Mouse (Mus musculus) spleen, embryonic (tissue): ENCODE data around the gene Smc3.
"Not testable (repeated sequence)": the region's sequence is repeated elsewhere in the genome, so short reads cannot be mapped to it uniquely, and the experiment has no call there.

ENCODE experiments used
- CTCF ChIA-PET: fragments of 350-600 bp; sonication (Branson Sonifier 250); formaldehyde crosslinking; loops from one replicate; lab custom pipeline; 2022; lab: Charles Lee

Smc3 gene

DNA sequence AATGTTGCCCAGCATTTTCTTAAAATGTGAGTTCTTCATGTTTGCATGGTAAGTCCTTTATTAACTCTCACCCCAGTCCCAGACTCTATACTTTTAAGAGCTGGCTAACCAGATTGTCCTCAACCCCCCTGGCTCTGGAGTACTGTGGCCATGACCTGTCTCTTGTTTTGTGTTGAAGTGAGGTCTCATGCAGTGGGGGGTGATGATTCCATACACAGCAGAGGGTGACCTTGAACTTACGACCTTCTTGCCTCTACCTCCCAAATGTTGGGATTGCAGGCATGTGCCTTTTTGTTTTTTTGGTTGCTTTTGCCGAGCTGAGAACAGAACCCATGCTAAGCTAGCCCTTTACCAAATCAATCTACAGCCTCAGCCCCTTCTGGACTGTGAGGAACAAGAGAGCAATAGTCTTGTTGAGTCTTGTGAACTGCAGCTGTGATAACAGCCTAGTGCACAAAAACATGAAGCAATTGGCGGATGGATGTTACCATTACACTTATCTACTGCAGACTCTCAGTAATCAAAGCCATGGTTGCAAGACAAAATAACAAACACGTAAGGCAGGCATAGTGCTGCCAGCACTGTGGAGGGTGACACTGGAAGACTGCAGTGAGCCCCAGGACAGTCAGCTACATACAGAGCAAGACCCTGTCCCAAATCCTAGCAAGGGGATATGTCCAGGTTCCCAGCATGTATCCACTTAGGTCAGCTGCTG lies 24.7 kb upstream of the Smc3 start:
- CTCF ChIA-PET = interaction anchor here (0.8 kb wide), 1 partner anchor 156 kb away, joined by 13 read pairs; no protein-coding TSS in a partner anchor

DNA sequence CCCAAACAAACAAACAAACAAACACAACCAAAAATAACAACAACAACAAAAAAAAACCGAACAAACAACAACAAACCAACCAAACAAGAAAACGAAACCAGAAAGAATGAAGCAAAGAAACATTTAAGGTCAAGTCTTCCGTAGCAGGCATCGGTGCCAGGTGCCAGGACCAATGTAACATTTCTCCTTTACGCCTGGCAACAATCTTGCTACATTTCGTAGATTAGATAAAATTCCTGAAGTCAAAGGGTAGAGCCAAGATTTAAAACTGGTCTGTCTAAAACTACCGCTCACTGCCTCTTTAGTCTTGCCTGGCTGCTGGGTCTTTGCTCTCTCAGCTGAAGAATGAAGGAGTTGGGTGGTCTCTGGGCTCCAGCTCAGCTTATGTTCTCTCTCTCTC lies 24.1 kb upstream of the Smc3 start:
- CTCF ChIA-PET = no interaction called here

DNA sequence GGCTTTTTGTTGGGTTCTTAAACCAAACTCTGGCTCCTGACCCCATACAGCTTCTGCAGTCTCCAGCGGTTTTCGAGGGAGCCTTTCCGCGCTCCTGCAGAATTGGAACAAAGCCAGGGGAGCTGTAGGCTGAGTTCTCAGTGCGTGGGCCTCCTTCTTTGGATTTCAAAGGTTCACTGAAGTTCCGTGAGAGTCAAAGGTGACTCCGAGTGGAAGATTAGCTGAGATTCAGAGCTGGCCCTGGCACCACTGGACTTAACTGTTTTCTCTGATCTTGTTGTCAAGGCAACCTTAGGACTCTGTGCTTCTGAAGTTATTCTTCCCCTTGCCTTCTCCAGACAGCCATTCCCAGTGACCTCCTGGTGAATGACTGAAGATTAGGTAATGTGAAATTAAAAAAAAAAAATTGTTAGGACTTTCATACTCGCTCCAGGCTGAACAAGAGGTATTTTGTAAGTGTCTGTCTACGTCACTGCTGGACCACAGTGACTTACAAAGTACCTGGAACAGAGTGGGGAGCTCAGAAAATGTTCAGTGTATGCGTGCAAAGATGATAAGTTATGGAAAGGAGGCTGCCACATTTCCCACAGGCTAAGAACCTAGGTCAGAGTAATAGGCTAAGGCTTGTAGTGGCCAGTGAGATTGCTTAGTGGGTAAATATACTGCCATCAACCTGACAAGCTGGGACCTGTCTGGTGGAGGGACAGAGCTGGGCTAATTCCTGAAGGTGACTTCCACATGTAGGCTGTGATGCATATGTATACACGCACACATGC lies 23.0 kb upstream of the Smc3 start:
- CTCF ChIA-PET = interaction anchor here (0.7 kb wide), 2 partner anchors 73 to 192 kb away, joined by 3 to 5 read pairs; no protein-coding TSS in a partner anchor

DNA sequence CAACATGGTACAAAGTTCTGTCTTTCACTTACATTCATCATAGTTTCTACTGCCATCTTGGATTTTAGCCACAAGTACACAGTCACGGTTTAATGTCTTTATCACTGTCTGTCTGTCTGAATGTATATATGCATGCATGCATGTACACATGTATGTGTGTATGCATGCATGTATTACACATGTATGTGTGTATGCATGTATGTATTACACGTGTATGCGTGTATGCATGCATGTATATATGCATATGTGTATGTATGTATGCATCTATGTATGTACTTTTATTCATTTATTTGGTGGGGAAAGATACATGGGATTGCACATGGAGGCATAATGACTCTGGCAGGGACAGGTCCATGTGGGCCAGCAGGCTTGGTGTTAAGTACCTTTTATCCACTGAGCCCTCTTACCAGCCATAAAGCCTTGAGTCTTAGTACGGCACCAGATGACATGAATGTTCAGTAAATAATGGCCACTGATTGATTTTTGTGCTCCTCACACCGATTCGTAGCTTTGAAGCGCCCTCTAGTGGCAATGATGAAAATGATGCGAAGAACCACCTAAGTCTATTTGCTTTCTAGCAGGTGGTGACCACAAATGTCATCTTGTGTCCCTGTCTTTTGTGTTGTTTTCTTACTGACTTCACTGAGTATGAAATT lies 21.5 kb upstream of the Smc3 start:
- CTCF ChIA-PET = interaction anchor here (1.2 kb wide), 1 partner anchor 185 kb away, joined by 4 read pairs; no protein-coding TSS in a partner anchor

- CTCF ChIA-PET = interaction anchor here (0.7 kb wide), 2 partner anchors 63 to 161 kb away, joined by 5 to 11 read pairs; no protein-coding TSS in a partner anchor
Observed at GRCm38 (mm10) chr19:53580271-53580670, 19.9 kb upstream of the Smc3 start.

DNA sequence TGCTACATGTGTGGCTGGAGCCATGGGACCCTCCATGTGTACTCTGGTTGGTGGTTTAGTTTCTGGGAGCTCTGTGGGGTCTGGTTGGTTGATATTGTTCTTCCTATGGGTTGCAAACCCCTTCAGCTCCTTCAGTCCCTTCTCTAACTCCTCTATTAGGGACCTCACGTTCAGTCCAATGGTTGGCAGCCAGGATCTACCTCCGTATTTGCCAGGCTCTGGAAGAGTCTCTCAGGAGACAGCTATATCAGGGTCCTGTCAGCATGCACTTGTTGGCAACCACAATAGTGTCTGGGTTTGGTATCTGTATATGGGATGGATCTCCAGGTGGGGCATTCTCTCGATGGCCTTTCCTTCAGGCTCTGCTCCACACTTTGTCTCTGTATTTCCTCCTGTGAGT lies 12.5 kb upstream of the Smc3 start:
- CTCF ChIA-PET = not testable (repeated sequence)

DNA sequence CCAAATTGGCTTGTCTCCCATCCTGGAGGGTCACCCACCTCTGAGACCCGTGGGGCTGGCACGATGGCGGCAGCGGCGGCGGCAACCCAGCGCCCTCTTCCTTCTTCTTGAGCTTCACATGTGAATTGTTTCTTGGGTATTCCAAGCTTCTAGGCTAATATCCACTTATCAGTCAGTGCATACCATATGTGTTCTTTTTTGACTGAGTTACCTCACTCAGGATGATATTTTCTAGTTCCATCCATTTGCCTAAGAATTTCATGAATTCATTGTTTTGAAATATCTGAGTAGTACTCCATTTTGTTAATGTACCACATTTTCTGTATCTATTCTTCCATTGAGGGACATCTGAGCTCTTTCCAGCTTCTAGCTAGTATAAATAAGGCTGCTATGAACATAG lies 11.2 kb upstream of the Smc3 start, which contains the start of gene Nutf2-ps1:
Gene Nutf2-ps1 (minus strand): TSS at position 101 of the 400 bp plus-strand sequence.
- CTCF ChIA-PET = not testable (repeated sequence)

DNA sequence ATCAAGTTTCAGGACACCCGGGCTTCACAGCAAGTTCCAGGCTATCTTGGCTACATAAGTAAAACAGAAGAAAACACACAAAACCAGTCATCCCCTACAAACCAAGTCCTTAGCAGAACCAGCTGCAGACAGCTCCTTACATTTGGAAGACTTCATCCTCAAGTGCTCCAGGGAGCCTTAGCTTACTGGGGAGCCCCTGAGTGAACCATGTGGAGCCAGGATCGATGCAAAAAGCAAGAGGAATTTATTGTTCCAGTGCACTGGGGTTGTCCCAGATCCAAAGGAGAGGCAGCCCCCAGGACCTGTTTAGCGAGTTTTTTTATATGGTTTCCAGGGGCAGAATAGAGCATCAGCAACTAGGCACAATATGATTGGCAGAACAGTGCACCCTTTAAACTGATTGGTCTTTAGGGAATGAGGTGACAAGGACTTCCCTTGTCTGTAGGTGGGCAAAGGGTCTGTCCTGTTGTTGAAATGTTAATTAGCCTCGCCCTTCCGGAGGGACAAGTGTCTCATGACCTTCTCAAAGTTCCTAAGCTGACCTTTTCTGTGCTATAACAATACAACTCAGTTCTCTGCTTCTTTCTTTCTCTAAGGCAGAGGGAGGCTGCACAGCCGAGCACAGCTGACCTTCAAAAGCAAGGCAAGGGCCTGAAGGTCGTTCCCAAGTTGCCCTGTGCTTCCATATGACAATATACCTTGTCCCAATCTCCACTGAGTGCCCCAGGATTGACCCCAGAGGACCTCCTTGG lies 3.3 kb upstream of the Smc3 start:
- CTCF ChIA-PET = no interaction called here

GRCm38 (mm10) chr19:53600549-53601362 lies 558 bp downstream of the Smc3 start:
- CTCF ChIA-PET = no interaction called here

DNA sequence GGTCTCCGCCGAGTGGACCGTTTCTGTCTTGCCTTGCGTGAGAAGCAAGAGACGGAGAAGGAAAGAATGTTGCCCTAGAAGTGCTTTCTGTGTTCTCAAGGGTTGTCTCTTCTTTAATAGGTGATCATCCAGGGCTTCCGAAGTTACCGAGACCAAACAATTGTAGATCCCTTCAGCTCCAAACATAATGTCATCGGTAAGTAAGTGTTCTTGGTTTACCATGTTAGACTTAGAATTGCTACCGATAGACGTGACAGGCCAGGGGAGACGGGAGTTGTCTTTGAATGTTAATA lies 1.1 kb downstream of the Smc3 start:
- CTCF ChIA-PET = no interaction called here

DNA sequence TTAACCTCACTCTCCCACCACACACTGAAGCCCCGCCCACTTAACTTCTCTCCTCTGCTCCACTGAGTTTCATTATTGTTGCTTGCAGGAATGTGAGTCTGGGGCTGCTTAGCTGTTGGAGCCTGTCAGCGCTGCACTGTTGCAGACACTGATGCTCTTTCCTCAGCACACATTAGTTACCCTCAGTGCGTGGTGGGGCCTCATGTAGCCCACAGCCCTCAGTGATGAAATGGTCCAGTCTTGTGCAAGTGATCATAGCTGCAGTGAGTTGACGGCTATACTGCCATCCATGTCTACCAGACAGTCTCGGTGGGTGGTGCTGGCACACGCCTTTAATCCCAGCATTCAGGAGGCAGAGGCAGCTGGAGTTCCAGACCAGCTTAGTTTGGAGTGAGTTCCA lies 8.7 kb downstream of the Smc3 start:
- CTCF ChIA-PET = no interaction called here

- CTCF ChIA-PET = no interaction called here
Observed at GRCm38 (mm10) chr19:53621681-53622080, 21.5 kb downstream of the Smc3 start.

- CTCF ChIA-PET = interaction anchor here (0.7 kb wide), 1 partner anchor 85 kb away, joined by 6 read pairs; no protein-coding TSS in a partner anchor
Observed at GRCm38 (mm10) chr19:53638041-53638440, 37.8 kb downstream of the Smc3 start.

GRCm38 (mm10) chr19:53638727-53639126 lies 38.5 kb downstream of the Smc3 start:
- CTCF ChIA-PET = no interaction called here

DNA sequence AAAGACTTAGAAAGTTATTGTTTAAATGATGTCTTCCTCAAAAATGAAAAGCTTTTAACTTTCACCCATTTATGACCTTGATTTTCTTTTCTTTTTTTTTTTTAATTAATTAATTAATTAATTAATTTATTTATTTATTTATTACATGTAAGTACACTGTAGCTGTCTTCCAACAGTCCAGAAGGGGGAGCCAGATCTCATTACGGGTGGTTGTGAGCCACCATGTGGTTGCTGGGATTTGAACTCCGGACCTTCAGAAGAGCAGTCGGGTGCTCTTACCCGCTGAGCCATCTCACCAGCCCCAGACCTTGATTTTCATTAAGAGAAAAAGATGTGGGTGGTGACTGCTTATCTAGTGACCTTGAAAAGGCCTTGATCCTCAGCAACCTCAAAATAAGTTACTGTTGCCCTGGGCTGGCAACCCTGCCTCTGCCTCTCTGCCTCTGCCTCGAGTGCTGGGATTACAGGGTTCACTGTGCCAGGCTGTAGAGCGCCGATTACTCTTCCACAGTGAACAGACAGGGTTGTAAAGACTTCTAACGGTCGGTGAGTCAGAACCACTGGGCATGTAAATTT lies 43.9 kb downstream of the Smc3 start:
- CTCF ChIA-PET = no interaction called here

DNA sequence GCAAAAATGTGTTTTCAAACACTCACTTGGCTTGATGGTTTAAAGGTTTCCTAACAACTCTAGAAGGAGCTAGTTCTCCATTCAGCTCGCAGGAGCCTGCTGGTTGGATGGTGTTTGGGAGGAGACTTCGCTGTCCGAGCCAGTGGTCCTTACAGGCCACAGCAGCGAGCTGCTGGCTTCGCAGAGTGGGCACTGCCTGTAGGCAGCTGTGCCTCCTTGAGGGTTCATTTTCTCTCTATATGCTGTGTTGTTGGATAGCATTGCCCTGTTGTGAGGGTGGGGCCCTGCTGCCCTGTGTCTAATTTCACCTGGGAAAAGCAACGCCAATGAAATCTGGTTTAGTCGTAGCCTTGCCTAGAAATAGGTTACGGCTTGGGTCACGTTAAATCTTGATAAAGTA lies 47.1 kb downstream of the Smc3 start:
- CTCF ChIA-PET = no interaction called here

DNA sequence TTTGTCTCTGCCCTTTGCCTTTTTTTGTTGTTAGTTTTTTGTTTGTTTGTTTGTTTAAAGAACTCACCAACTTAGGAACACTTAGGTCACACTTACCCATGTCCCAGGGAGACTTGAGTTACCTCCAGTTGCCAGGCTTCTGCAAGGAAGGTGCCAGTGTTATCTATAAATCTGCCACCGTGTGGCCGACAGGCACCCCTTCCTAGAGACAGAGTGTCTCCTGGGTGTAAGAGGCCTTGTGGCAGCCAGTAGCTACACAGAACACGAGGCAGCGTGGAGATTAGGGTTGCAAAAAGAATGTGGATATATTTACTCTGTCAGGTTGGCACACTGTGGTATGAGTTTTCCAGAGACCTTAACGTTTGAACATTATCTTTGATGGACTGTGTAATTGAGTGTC lies 47.9 kb downstream of the Smc3 start:
- CTCF ChIA-PET = no interaction called here

DNA sequence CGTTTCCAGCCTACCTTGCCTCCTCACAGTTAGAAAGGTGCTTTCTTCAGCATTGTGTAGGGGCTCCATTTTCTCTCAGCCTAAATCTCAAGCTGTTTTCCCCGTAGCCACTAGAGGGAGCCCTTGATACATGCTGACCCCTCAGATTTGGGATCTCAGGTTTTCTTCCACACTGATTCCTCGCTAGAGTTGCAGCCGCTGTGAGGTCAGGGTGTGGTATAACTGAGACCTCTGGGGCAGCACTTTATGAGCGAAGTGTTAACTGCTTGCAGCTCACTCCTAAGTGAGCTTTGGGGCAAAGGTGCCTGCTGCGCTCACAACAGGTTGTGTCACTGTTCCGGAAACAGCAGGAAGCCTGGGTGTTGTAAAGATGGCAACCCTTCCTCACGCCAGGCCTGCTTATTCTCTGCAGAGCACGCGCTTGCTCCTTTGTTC lies 48.6 kb downstream of the Smc3 start:
- CTCF ChIA-PET = no interaction called here

- CTCF ChIA-PET = no interaction called here
Observed at GRCm38 (mm10) chr19:53649361-53649760, 49.2 kb downstream of the Smc3 start.

DNA sequence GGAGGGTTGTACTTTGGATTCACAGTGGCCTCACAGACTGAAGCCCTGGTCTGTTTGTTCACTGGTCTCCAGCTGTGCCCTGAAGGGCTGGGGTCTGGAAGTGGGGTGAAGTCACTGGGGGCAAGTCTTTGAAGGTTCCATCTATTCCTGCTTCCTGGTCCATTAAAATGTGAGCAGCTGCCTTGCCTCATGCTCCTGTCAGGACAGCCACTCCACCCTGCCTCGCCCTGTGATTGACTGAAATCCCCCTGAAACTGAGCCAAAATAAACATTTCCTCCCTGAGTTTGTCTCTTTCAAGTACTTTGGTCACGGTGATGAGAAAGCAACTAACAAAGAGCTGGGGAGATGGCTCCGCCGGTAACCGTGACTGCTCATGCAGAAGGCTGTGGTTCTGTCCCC lies 49.6 kb downstream of the Smc3 start:
- CTCF ChIA-PET = no interaction called here
